Comparison of ENCODE assay signal across 17 mouse cellular contexts in the genomic region with DNA sequence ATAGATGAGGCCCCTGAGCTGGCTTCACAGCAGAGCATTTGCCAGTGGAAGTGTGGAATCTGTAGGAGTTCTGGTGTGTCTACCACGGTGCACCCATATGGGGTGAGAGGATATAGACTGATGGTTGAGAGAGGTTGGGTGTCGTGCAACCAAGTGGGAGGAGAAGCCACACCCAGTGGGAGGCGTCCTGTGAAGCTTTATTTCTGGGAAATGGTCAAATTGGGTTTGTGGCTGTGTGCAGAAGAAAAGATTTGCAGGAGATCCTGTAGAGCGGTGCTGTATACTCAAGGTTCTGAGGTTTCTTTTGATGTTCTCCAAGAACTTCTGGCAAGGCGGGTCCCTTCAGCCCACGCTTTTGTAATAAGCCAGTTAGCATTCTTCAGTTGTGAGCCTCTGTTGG. TPM values are rescaled to one million over a fixed set of nuclear protein-coding genes. Genes with fewer than 3 reads are reported as not detected.
DNase-seq lines count a peak whose midpoint lies in the region; ATAC-seq and TF ChIP-seq lines count a peak whose summit lies in the region.
"Had no signal": no experiment of that assay in that cellular context is flagged by ENCODE, and none has a peak within 500 bp of the region (broad histone marks: within the 10 kb centered on the region; RNA-seq: fewer than 3 reads in every experiment).

No protein-coding gene starts in this region.

- TF ChIP-seq CTCF in layer of hippocampus, adult 2 months (conservative IDR thresholded peaks at IDR 0.05): no peak

- no peak overlapping the region for H3K9ac ChIP-seq in midbrain, embryonic 11.5 days (ENCODE audit: low read length)
- no peak overlapping the region for H3K9ac ChIP-seq in midbrain, embryonic 15.5 days
- H3K9ac ChIP-seq: heart, embryonic 15.5 days; hindbrain, embryonic 14.5 days; limb, embryonic 15.5 days had no signal

- H3K4me1 ChIP-seq in midbrain, embryonic 11.5 days (ENCODE audit: control insufficient read depth, insufficient read depth, low read length): peaks cover 4% of the 10 kb centered on the region
- no peaks in the 10 kb centered on the region for H3K4me1 ChIP-seq in midbrain, embryonic 15.5 days
- H3K4me1 ChIP-seq: limb, embryonic 15.5 days had no signal

- DNase-seq in midbrain, embryonic 11.5 days (ENCODE audit: low spot score, missing footprints): no peak
- DNase-seq in CD8-positive naive resting alpha-beta T cell, adult 2 months (ENCODE audit: low read depth in 2 of 2, low spot score in 2 of 2): peak; percentile 63 to 75
- DNase-seq in c-Kit-positive CD71-positive TER-119-positive erythroid progenitor cells, embryonic 14.5 days (ENCODE audit: low spot score): peak; percentile 26
- DNase-seq in layer of hippocampus, adult 2 months (ENCODE audit: low spot score in 2 of 2): no peak
- no peak for DNase-seq in cerebellum, adult 18-20 months
- DNase-seq: adrenal gland, postnatal 10 days; kidney, adult 2 months; kidney, postnatal 4 days; lung, adult 2 months had no signal

- no peaks in the 10 kb centered on the region for H3K36me3 ChIP-seq in midbrain, embryonic 11.5 days (ENCODE audit: control insufficient read depth, insufficient read depth, low read length)
- no peaks in the 10 kb centered on the region for H3K36me3 ChIP-seq in midbrain, embryonic 15.5 days (replicated peaks)
- H3K36me3 ChIP-seq: heart, embryonic 15.5 days; limb, embryonic 15.5 days; midbrain, embryonic 10.5 days had no signal

- WGBS in midbrain, embryonic 11.5 days: 79% methylated on average over 6 of the region's 6 CpGs
- 81% methylated on average over 6 of the region's 6 CpGs for WGBS in midbrain, embryonic 15.5 days

- H3K27me3 ChIP-seq in midbrain, embryonic 11.5 days (ENCODE audit: control insufficient read depth, insufficient read depth, low read length): no peaks in the 10 kb centered on the region
- no peaks in the 10 kb centered on the region for H3K27me3 ChIP-seq in midbrain, embryonic 15.5 days (replicated peaks)
- H3K27me3 ChIP-seq: heart, embryonic 15.5 days; limb, embryonic 15.5 days had no signal

- peak; percentile 30; the same call in 1 of the 2 replicates for ATAC-seq in midbrain, embryonic 11.5 days (ENCODE audit: low FRiP score)
- no peak for ATAC-seq in midbrain, embryonic 15.5 days (replicated peaks)
- ATAC-seq in neutrophil, adult 5-6 weeks (ENCODE audit: extremely low read depth, insufficient number of reproducible peaks, low FRiP score, poor library complexity, severe bottlenecking): peak; percentile 14; the same call in 1 of the 2 replicates
- ATAC-seq: forebrain, embryonic 14.5 days had no signal

- H3K4me2 ChIP-seq in midbrain, embryonic 11.5 days: no peak overlapping the region
- no peak overlapping the region for H3K4me2 ChIP-seq in midbrain, embryonic 15.5 days
- H3K4me2 ChIP-seq: heart, embryonic 15.5 days; hindbrain, embryonic 14.5 days; limb, embryonic 15.5 days had no signal

- no peak overlapping the region for H3K27ac ChIP-seq in midbrain, embryonic 11.5 days (ENCODE audit: low read depth, low read length)
- no peak overlapping the region for H3K27ac ChIP-seq in midbrain, embryonic 15.5 days
- H3K27ac ChIP-seq in layer of hippocampus, adult 2 months: no peak overlapping the region
- H3K27ac ChIP-seq: heart, embryonic 15.5 days; hindbrain, embryonic 14.5 days; left cerebral cortex, adult 2 months; limb, embryonic 15.5 days had no signal

- no peaks in the 10 kb centered on the region for H3K9me3 ChIP-seq in midbrain, embryonic 11.5 days (ENCODE audit: control insufficient read depth, low read length)
- no peaks in the 10 kb centered on the region for H3K9me3 ChIP-seq in midbrain, embryonic 15.5 days
- H3K9me3 ChIP-seq: heart, embryonic 15.5 days; limb, embryonic 15.5 days; midbrain, embryonic 10.5 days had no signal

- H3K4me3 ChIP-seq in midbrain, embryonic 11.5 days (ENCODE audit: low read depth, low read length): no peak overlapping the region
- no peak overlapping the region for H3K4me3 ChIP-seq in midbrain, embryonic 15.5 days
- H3K4me3 ChIP-seq in layer of hippocampus, adult 2 months: no peak overlapping the region
- H3K4me3 ChIP-seq: heart, embryonic 15.5 days; left cerebral cortex, adult 2 months; limb, embryonic 15.5 days; midbrain, embryonic 10.5 days had no signal

RNA-seq across cellular contexts. Expression of a gene that starts 15.8 kb away (rescaled TPM):
- polyA plus RNA-seq in midbrain, embryonic 11.5 days (2014; fragmentation: Nextera tagmentation; extraction: Ambion mirVana): 6.1 and 6.5 TPM in 2 replicates
- polyA plus RNA-seq in midbrain, embryonic 15.5 days (2015; fragmentation: Nextera tagmentation; extraction: Ambion mirVana): 9.6 and 11.4 TPM in 2 replicates
- total RNA-seq in neutrophil, adult 5-6 weeks (2017): 93.9 and 102 TPM in 2 replicates
- total RNA-seq in layer of hippocampus, adult 2 months (2021): 10 to 100 TPM; 55.1 to 58.0 TPM

Comparison
In these comparisons a context has a peak if more than half of its experiments do, and no peak if none do; other contexts are left out.
1. DNase-seq: peak in CD8-positive naive resting alpha-beta T cell, adult 2 months (2 of 2) and c-Kit-positive CD71-positive TER-119-positive erythroid progenitor cells, embryonic 14.5 days (single experiment); none in midbrain, embryonic 11.5 days (single experiment), layer of hippocampus, adult 2 months (0 of 2) and cerebellum, adult 18-20 months (0 of 2).